Mouse (Mus musculus) cerebellum, adult 2 months (tissue): ENCODE results near the gene Olfr952.

ENCODE experiments used
- CTCF ChIP-seq: fragments of 200-500 bp; IDR thresholded peaks from 2 replicates; pipeline ENCODE4 v1.5.1; 2011; ENCODE audit warnings: low read depth, mild to moderate bottlenecking, control low read depth, low read length, moderate library complexity, borderline replicate concordance; ENCODE audit not compliant: insufficient read depth
- POLR2A ChIP-seq: fragments of 200-500 bp; IDR thresholded peaks from 2 replicates; pipeline ENCODE4 v1.6.1; 2011; ENCODE audit warnings: low read length, control low read depth, borderline replicate concordance; ENCODE audit not compliant: insufficient read depth

DNA sequence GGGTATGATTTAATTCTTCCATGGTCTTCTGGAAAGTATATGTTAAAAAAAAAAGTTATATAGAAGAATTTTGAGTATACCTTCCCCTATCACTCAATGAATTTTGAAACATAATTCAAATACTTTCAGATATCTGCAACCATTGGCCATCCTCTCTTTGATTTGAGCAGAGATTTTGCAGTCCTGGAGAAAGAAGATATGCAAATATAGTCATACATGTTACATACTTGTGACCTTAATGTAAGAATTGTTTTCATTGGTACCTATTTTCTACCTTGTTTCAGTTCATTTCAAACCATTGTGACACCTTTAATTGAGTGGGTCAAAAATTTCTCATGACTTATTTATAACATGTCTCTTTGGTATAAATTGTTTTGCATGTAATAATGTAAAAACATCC lies at the start of gene Olfr952:
- TF ChIP-seq CTCF (no peak), POLR2A (no peak)
